Mouse (Mus musculus): ENCODE data around the gene Myo1d. TPM values are rescaled to one million over a fixed set of nuclear protein-coding genes. Genes with fewer than 3 reads are reported as not detected.

The Myo1d gene
- polyA plus RNA-seq, 2 experiments from 2014 or later: 0.70 to 1.1 TPM

- ATAC-seq: no peak
Observed at GRCm38 (mm10) chr11:80719014-80719413, 60.8 kb downstream of the Myo1d start.

- no peak for ATAC-seq
Observed at GRCm38 (mm10) chr11:80718036-80718435, 61.8 kb downstream of the Myo1d start.

- no peak for ATAC-seq
Observed at GRCm38 (mm10) chr11:80715115-80715514, 64.7 kb downstream of the Myo1d start.

GRCm38 (mm10) chr11:80713705-80714104, 66.1 kb downstream of the Myo1d start:
- no peak for ATAC-seq

GRCm38 (mm10) chr11:80712201-80712600, 67.6 kb downstream of the Myo1d start:
- ATAC-seq: no peak

GRCm38 (mm10) chr11:80711336-80711735, 68.5 kb downstream of the Myo1d start:
- peak; percentile 43 for ATAC-seq

- no peak for ATAC-seq
Observed at GRCm38 (mm10) chr11:80700611-80701010, 79.2 kb downstream of the Myo1d start.

GRCm38 (mm10) chr11:80698721-80699120, 81.1 kb downstream of the Myo1d start:
- no peak for ATAC-seq

GRCm38 (mm10) chr11:80696350-80696749, 83.5 kb downstream of the Myo1d start:
- no peak for ATAC-seq

- no peak for ATAC-seq
Observed at GRCm38 (mm10) chr11:80684603-80685002, 95.2 kb downstream of the Myo1d start.

GRCm38 (mm10) chr11:80682745-80683144, 97.1 kb downstream of the Myo1d start:
- no peak for ATAC-seq

- no peak for ATAC-seq
Observed at GRCm38 (mm10) chr11:80673013-80673412, 106.8 kb downstream of the Myo1d start.

- ATAC-seq: peak; percentile 69
Observed at GRCm38 (mm10) chr11:80670391-80670790, 109.4 kb downstream of the Myo1d start.

- no peak for ATAC-seq
Observed at GRCm38 (mm10) chr11:80669934-80670333, 109.9 kb downstream of the Myo1d start.

GRCm38 (mm10) chr11:80666211-80666610, 113.6 kb downstream of the Myo1d start:
- ATAC-seq: peak; percentile 34

- ATAC-seq: no peak
Observed at GRCm38 (mm10) chr11:80664261-80664660, 115.6 kb downstream of the Myo1d start.

- ATAC-seq: no peak
Observed at GRCm38 (mm10) chr11:80645111-80645510, 134.7 kb downstream of the Myo1d start.

GRCm38 (mm10) chr11:80628992-80629865, 150.6 kb downstream of the Myo1d start:
- ATAC-seq: no peak

- no peak for ATAC-seq
Observed at GRCm38 (mm10) chr11:80628581-80628980, 151.2 kb downstream of the Myo1d start.

GRCm38 (mm10) chr11:80623038-80623380, 156.8 kb downstream of the Myo1d start:
- no peak for ATAC-seq

GRCm38 (mm10) chr11:80622233-80623037, 157.4 kb downstream of the Myo1d start:
- ATAC-seq: no peak

- ATAC-seq: no peak
Observed at GRCm38 (mm10) chr11:80614949-80615725, 164.7 kb downstream of the Myo1d start.

- peak; percentile 57 for ATAC-seq
Observed at GRCm38 (mm10) chr11:80614418-80614817, 165.4 kb downstream of the Myo1d start.

Data from CD4-positive, CD25-positive, alpha-beta regulatory T cell, adult 4 months (primary cell).